Mouse (Mus musculus) MEL (cell line): ENCODE results near the gene Fktn.

Experiments used
- CHD2 ChIP-seq: IDR thresholded peaks from 2 replicates; pipeline ENCODE4 v1.6.1; 2011; ENCODE audit warnings: low read length, improper control_type of control experiment
- CTCF ChIP-seq, 3 experiments: IDR thresholded peaks in 2 of 3; conservative IDR thresholded peaks in 1 of 3; 2 replicates each; pipeline ENCODE4 v1.5.1; 2011 to 2012; ENCODE audit warnings: low read length in 3 of 3, low read depth in 2 of 3, mild to moderate bottlenecking in 2 of 3, improper control_type of control experiment in 1 of 3, inconsistent platforms in 1 of 3, mixed read lengths in 1 of 3, moderate library complexity in 1 of 3; ENCODE audit not compliant: control insufficient read depth in 1 of 3, insufficient read depth in 1 of 3, poor library complexity in 1 of 3, severe bottlenecking in 1 of 3
- EP300 ChIP-seq, 2 experiments: IDR thresholded peaks; 2 replicates each; pipeline ENCODE4 v1.6.1; 2011; ENCODE audit warnings: improper control_type of control experiment in 2 of 2, low read length in 2 of 2, low read depth in 1 of 2, mild to moderate bottlenecking in 1 of 2
- GABPA ChIP-seq: IDR thresholded peaks from 2 replicates; pipeline ENCODE4 v1.6.1; 2012; ENCODE audit warnings: low read depth, mild to moderate bottlenecking, inconsistent platforms, low read length, improper control_type of control experiment, moderate library complexity
- HCFC1 ChIP-seq: IDR thresholded peaks from 2 replicates; pipeline ENCODE4 v1.6.1; 2012; ENCODE audit warnings: low read depth, mild to moderate bottlenecking, inconsistent platforms, low read length, improper control_type of control experiment, moderate library complexity
- JUND ChIP-seq: IDR thresholded peaks from 2 replicates; pipeline ENCODE4 v1.6.1; 2011; ENCODE audit warnings: low read depth, mild to moderate bottlenecking, improper control_type of control experiment, low read length
- MAZ ChIP-seq: IDR thresholded peaks from 2 replicates; pipeline ENCODE4 v1.6.1; 2012; ENCODE audit warnings: low read depth, mild to moderate bottlenecking, inconsistent platforms, low read length, improper control_type of control experiment
- MYB ChIP-seq: IDR thresholded peaks from 2 replicates; pipeline ENCODE4 v1.6.1; 2011; ENCODE audit warnings: mild to moderate bottlenecking, low read depth, low read length, improper control_type of control experiment
- POLR2A ChIP-seq, 2 experiments: IDR thresholded peaks; 2 replicates each; pipeline ENCODE4 v1.6.1; 2011 to 2012; ENCODE audit warnings: low read length in 2 of 2, mild to moderate bottlenecking in 2 of 2, control low read depth in 1 of 2, improper control_type of control experiment in 1 of 2, low read depth in 1 of 2, moderate library complexity in 1 of 2; ENCODE audit not compliant: control insufficient read depth in 1 of 2, insufficient read depth in 1 of 2, poor library complexity in 1 of 2
- POLR2AphosphoS2 ChIP-seq: IDR thresholded peaks from 2 replicates; pipeline ENCODE4 v1.6.1; 2011; ENCODE audit warnings: low read length, improper control_type of control experiment
- USF1 ChIP-seq: IDR thresholded peaks from 2 replicates; pipeline ENCODE4 v1.6.1; 2014; ENCODE audit warnings: low read depth, mild to moderate bottlenecking, inconsistent platforms, low read length, improper control_type of control experiment, moderate library complexity
- ZMIZ1 ChIP-seq: IDR thresholded peaks from 2 replicates; pipeline ENCODE4 v1.6.1; 2012; ENCODE audit warnings: low read depth, mild to moderate bottlenecking, inconsistent platforms, low read length, improper control_type of control experiment, moderate library complexity

- TF ChIP-seq ZMIZ1 (no peak), CTCF (IDR thresholded peaks at IDR 0.05 in 2 of 3, conservative IDR thresholded peaks at IDR 0.05 in 1 of 3; ENCODE audit: control insufficient read depth in 1 of 3, insufficient read depth in 1 of 3, low read depth in 2 of 3, low read length in 3 of 3, poor library complexity in 1 of 3, severe bottlenecking in 1 of 3) (no peak), EP300 (IDR thresholded peaks at IDR 0.05; ENCODE audit: low read depth in 1 of 2, low read length in 2 of 2) (no peak), HCFC1 (no peak), JUND (no peak), MAZ (no peak), GABPA (no peak), POLR2A (IDR thresholded peaks at IDR 0.05; ENCODE audit: control insufficient read depth in 1 of 2, insufficient read depth in 1 of 2, low read depth in 1 of 2, low read length in 2 of 2, poor library complexity in 1 of 2) (no peak), MYB (no peak), CHD2 (no peak), POLR2AphosphoS2 (no peak), USF1 (no peak)
Observed at GRCm38 (mm10) chr4:53823697-53824096, 109.9 kb downstream of the Fktn start.
